Mouse (Mus musculus): ENCODE measurements around the gene Galnt4.

Galnt4 gene

GRCm38 (mm10) chr10:99107964-99108363 lies at the start of gene Galnt4:
Gene Galnt4, plus strand, starts transcription at chr10:99108159.
- peak; percentile 79 for DNase-seq (ENCODE audit: low read depth)

- DNase-seq (ENCODE audit: low read depth) = no peak
These were observed 47.4 kb upstream of the Galnt4 start for GRCm38 (mm10) chr10:99060588-99060987.

GRCm38 (mm10) chr10:99061418-99061817 lies 46.5 kb upstream of the Galnt4 start:
- DNase-seq (ENCODE audit: low read depth) = no peak

- DNase-seq (ENCODE audit: low read depth) = no peak
These were observed 45.4 kb upstream of the Galnt4 start for GRCm38 (mm10) chr10:99062546-99062945.

- DNase-seq (ENCODE audit: low read depth) = no peak
These were observed 31.7 kb upstream of the Galnt4 start for GRCm38 (mm10) chr10:99076113-99076895.

GRCm38 (mm10) chr10:99078621-99079020 lies 29.3 kb upstream of the Galnt4 start:
- DNase-seq (ENCODE audit: low read depth) = no peak

- no peak for DNase-seq (ENCODE audit: low read depth)
These were observed 26.4 kb upstream of the Galnt4 start for GRCm38 (mm10) chr10:99081569-99081990.

GRCm38 (mm10) chr10:99083431-99084003 lies 24.4 kb upstream of the Galnt4 start:
- no peak for DNase-seq (ENCODE audit: low read depth)

GRCm38 (mm10) chr10:99084397-99085239 lies 23.3 kb upstream of the Galnt4 start:
- peak; percentile 68 for DNase-seq (ENCODE audit: low read depth)

GRCm38 (mm10) chr10:99085240-99085587 lies 22.7 kb upstream of the Galnt4 start:
- DNase-seq (ENCODE audit: low read depth) = no peak

- DNase-seq (ENCODE audit: low read depth) = no peak
These were observed 21.9 kb upstream of the Galnt4 start for GRCm38 (mm10) chr10:99086029-99086428.

- no peak for DNase-seq (ENCODE audit: low read depth)
These were observed 18.1 kb upstream of the Galnt4 start for GRCm38 (mm10) chr10:99089906-99090305.

- no peak for DNase-seq (ENCODE audit: low read depth)
These were observed 14.6 kb upstream of the Galnt4 start for GRCm38 (mm10) chr10:99093364-99093763.

GRCm38 (mm10) chr10:99095114-99095513 lies 12.8 kb upstream of the Galnt4 start:
- DNase-seq (ENCODE audit: low read depth) = no peak

GRCm38 (mm10) chr10:99097374-99097773 lies 10.6 kb upstream of the Galnt4 start:
- DNase-seq (ENCODE audit: low read depth) = no peak

GRCm38 (mm10) chr10:99105522-99105921 lies 2.4 kb upstream of the Galnt4 start:
- DNase-seq (ENCODE audit: low read depth) = no peak

- DNase-seq (ENCODE audit: low read depth) = no peak
These were observed 1.7 kb upstream of the Galnt4 start for GRCm38 (mm10) chr10:99106311-99106702.

- peak; percentile 75 for DNase-seq (ENCODE audit: low read depth)
These were observed 992 bp upstream of the Galnt4 start, which contains the start of gene Poc1b for GRCm38 (mm10) chr10:99106703-99107631. Gene Poc1b, plus strand, starts transcription at chr10:99107036.

GRCm38 (mm10) chr10:99108431-99108982 lies 548 bp downstream of the Galnt4 start:
- DNase-seq (ENCODE audit: low read depth) = no peak

- DNase-seq (ENCODE audit: low read depth) = no peak
These were observed 5.6 kb downstream of the Galnt4 start for GRCm38 (mm10) chr10:99113533-99113932.

GRCm38 (mm10) chr10:99114295-99114694 lies 6.3 kb downstream of the Galnt4 start:
- DNase-seq (ENCODE audit: low read depth) = no peak
